Mouse (Mus musculus) olfactory bulb, adult 2 months (tissue): ENCODE results near the gene Tppp2.

Experiments
- CTCF ChIP-seq: fragments of 200-500 bp; IDR thresholded peaks from 2 replicates; pipeline ENCODE4 v1.5.1; 2012; ENCODE audit warnings: low read depth, mild to moderate bottlenecking, low read length, moderate library complexity; ENCODE audit not compliant: insufficient read depth
- POLR2A ChIP-seq: fragments of 200-500 bp; IDR thresholded peaks from 2 replicates; pipeline ENCODE4 v1.6.1; 2012; ENCODE audit warnings: mild to moderate bottlenecking, low read depth, low read length, moderate library complexity; ENCODE audit not compliant: insufficient read depth

GRCm38 (mm10) chr14:51893094-51893794 lies 25.0 kb upstream of the Tppp2 start:
- TF ChIP-seq CTCF, result no peak
- TF ChIP-seq POLR2A, result no peak
